Mouse (Mus musculus) testis, postnatal 14 days (tissue): ENCODE measurements around the gene Ctla2a.
"Not testable (repeated sequence)": the region's sequence is repeated elsewhere in the genome, so short reads cannot be mapped to it uniquely, and the experiment has no call there.

Experiments
- DNase-seq: peaks from one replicate; pipeline ENCODE4 v3.0.0; 2021; ENCODE audit warnings: low spot score

The Ctla2a gene

GRCm38 (mm10) chr13:60936500-60936901, at the start of gene Ctla2a, which contains the start of gene Gm49391:
Gene Ctla2a, minus strand, starts transcription at chr13:60936625.
Gene Gm49391, minus strand, starts transcription at chr13:60936571.
- DNase-seq: no peak

- not testable (repeated sequence) for DNase-seq
Observed at GRCm38 (mm10) chr13:60972319-60972718, 35.9 kb upstream of the Ctla2a start.

GRCm38 (mm10) chr13:60963985-60964384, 27.6 kb upstream of the Ctla2a start:
- not testable (repeated sequence) for DNase-seq

- DNase-seq: no peak
Observed at GRCm38 (mm10) chr13:60961706-60962105, 25.3 kb upstream of the Ctla2a start.

GRCm38 (mm10) chr13:60941884-60942283, 5.5 kb upstream of the Ctla2a start, which contains the start of gene Tpbpa:
Gene Tpbpa, minus strand, starts transcription at chr13:60941984.
- DNase-seq: not testable (repeated sequence)

- not testable (repeated sequence) for DNase-seq
Observed at GRCm38 (mm10) chr13:60935490-60935889, 935 bp downstream of the Ctla2a start, which contains the start of gene Gm49393. Gene Gm49393, minus strand, starts transcription at chr13:60935590.

- not testable (repeated sequence) for DNase-seq
Observed at GRCm38 (mm10) chr13:60904780-60905179, 31.6 kb downstream of the Ctla2a start, which contains the start of gene Tpbpb. Gene Tpbpb, minus strand, starts transcription at chr13:60904880.

GRCm38 (mm10) chr13:60897328-60897727, 39.1 kb downstream of the Ctla2a start, which contains the start of gene Ctla2b:
Gene Ctla2b, minus strand, starts transcription at chr13:60897447.
- DNase-seq: no peak

- DNase-seq: not testable (repeated sequence)
Observed at GRCm38 (mm10) chr13:60896794-60897193, 39.6 kb downstream of the Ctla2a start, which contains the start of gene Gm49392. Gene Gm49392, minus strand, starts transcription at chr13:60896894.

- no peak for DNase-seq
Observed at GRCm38 (mm10) chr13:60895406-60896160, 40.8 kb downstream of the Ctla2a start.

- DNase-seq: no peak
Observed at GRCm38 (mm10) chr13:60892301-60892700, 44.1 kb downstream of the Ctla2a start.
